Mouse (Mus musculus) heart, postnatal 25 days (tissue): ENCODE results near the gene Gm17304. TPM values are rescaled to one million over a fixed set of nuclear protein-coding genes. Genes with fewer than 3 reads are reported as not detected.

Experiments
- DNase-seq: peaks from one replicate; pipeline ENCODE4 v3.0.0; 2022; ENCODE audit warnings: low spot score
- intact Hi-C: fragments of 180-260 bp; cut with DNase I; formaldehyde crosslinking; loops from one replicate; pipeline ENCODE4 v1.15.1; 2025
- total RNA-seq, 2 experiments: library from RNA; stranded (reverse); gene quantifications; 2 replicates each; pipeline ENCODE4 v1.2.3; 2021

Gene Gm17304
- total RNA-seq: not detected

GRCm38 (mm10) chr5:106608798-106609197, at the start of gene Gm17304:
Gm17304 (plus strand) TSS chr5:106609098.
- intact Hi-C loops: no loop called here

GRCm38 (mm10) chr5:106560631-106561498, 48.0 kb upstream of the Gm17304 start:
- intact Hi-C loops: no loop called here
- DNase-seq: no peak

More at GRCm38 (mm10) chr5:106608798-106609197, at the start of gene Gm17304:
- DNase-seq: no peak

DNA sequence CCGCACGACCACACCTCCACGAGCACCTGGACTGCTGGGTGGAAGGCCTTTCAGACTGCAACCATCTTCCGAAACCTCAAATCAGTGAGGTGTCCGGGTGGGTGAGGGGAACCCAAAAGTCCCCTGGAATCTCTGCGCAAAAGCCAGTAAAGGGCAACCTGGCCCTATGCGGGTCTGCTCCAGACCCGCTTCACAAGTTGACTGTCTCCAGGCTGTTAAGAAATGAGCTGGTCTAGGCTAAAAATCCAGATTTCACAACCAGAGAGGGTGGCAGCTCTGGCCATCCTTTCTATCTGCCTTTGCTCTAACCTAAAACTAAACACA, 47.4 kb upstream of the Gm17304 start:
- DNase-seq: no peak
- intact Hi-C loops: no loop called here

- DNase-seq: no peak
- intact Hi-C loops: no loop called here
Observed at GRCm38 (mm10) chr5:106566025-106566424, 42.9 kb upstream of the Gm17304 start.

DNA sequence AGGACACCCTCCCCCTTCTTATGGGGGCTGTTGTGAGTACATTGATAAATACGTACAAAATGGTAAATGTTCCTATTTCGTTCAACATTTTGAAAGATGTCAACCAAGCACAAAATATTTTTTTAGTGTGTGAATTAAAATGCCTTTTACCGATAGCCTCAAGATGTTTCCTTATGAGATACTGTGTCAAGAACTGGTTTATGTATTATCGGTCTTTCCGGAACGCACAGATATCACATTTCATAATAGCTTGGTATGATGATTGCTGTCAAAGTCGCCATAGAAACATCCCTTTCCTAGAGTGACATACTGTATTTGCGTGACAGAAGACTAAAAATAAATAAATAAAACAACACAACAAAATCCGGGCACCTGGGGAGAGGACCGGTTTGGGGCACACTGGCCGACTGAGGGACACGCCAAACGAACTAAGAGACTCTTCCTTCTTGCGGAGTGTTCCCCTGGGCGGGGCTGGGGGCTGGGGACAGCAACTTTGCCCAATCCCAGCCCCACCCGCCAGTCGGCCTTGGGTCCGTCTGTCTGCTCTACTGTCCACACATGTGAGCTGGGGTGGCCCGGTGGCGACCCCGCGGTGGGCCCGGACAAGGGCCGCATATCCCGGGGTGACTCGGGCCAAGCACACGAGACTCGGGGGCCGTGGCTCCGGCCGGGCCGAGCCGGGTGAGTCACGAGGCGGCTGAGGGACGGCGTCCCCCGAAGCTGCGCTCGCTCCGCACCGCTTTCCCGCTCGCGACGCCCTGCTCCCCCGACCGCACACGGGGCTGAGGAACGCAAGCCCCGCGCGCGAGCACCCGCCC, 34.9 kb upstream of the Gm17304 start:
- intact Hi-C loops: loop anchor here (5.0 kb wide), 2 partner anchors 117 to 123 kb away; partner anchors contain the start of genes Barhl2 and Zfp644
- DNase-seq: no peak

- intact Hi-C loops: loop anchor here (5.0 kb wide), 2 partner anchors 117 to 123 kb away; partner anchors contain the start of genes Barhl2 and Zfp644
- peak; percentile 69 for DNase-seq
Observed at GRCm38 (mm10) chr5:106574560-106574946, 34.3 kb upstream of the Gm17304 start.

GRCm38 (mm10) chr5:106575098-106575497, 33.8 kb upstream of the Gm17304 start:
- DNase-seq: no peak
- intact Hi-C loops: no loop called here

DNA sequence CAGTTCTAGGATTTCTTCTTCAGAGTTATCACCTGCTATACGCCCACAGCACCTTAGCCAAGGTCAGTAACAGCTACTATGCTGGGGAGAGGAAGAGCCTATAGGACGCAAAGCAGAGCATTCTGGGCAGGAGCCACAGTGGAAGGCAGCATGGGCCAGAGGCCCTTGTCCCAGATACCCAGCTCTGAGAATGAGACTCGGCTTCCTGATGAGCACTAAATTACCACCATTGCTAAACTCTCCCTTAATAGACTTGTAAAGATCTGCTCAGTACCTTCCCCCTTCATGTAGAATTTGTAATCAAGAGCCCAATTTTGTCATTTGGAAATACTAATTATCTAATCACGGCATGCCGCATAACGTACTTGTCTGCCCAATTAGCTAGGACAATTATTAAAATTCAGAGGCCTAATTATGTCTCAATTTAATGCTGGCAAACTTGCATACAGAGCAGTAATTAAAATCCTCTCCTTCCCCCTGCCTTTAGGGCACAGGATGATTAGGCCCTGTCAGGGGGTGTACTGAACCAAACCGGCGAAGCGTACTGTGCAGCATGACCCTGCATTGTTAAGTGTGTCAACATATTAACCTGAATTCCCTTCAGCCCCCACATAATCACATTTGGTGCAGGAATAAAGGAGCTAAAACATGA, 31.5 kb upstream of the Gm17304 start:
- intact Hi-C loops: no loop called here
- no peak for DNase-seq

DNA sequence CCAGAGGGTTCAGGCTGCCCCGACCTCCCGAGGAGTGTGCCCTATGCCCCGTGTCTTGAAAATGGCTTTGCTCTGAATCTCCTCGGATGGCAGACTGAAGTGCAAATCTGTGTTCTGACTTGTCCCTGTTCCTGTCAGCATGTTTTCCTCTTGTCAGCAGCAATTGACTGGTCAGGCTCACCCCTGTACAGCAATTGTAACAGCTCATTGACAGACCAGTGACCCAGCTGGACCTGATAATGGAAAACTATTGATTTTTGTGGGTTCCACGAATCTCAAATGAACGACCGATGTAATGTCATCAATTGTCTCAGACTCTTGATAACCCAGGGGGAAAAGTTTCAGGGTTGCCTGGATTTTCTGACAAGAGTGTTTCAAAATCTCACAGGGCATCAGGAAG, 28.0 kb upstream of the Gm17304 start:
- intact Hi-C loops: no loop called here
- no peak for DNase-seq

DNA sequence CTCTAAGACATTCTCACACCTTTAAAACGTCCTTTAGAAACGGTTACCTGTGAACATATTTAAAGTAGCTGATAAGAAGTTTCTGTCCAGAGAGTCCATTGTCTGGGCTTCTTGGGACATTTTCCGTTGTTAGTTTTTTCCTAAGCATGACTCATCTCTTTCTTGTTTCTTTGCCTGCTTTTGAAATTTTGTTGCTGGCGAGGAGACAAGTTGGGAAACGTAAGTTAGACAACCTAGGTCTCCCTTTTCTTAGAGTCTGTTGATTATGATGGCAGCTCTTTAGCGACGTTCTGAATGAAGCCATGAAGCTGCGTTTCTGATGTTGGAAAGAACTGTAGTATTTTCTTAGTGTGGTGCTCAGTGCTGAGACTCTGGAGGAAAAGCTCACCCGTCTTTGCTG, 19.9 kb upstream of the Gm17304 start:
- intact Hi-C loops: loop anchor here (5.0 kb wide), 1 partner anchor 38 kb away; no protein-coding TSS in a partner anchor
- no peak for DNase-seq

DNA sequence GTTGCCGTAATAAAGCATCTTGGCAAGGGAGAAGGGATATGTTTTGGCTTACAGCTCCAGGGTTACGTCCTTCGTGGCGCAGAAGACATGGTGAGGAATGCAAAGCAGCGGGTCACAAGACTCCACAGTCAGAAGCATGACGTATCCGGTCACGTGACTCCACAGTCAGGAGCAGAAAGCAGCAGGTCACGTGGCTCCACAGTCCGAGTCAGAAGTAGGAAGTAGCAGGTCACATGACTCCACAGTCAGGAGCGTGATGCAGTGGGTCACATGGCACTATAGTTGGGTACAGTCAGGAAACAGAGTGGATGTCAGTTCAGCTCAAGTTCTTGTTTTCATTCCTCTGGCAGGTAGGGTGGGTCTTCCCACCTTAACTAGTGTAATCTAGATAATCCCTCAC, 19.2 kb upstream of the Gm17304 start:
- DNase-seq: no peak
- intact Hi-C loops: loop anchor here (5.0 kb wide), 1 partner anchor 38 kb away; no protein-coding TSS in a partner anchor

DNA sequence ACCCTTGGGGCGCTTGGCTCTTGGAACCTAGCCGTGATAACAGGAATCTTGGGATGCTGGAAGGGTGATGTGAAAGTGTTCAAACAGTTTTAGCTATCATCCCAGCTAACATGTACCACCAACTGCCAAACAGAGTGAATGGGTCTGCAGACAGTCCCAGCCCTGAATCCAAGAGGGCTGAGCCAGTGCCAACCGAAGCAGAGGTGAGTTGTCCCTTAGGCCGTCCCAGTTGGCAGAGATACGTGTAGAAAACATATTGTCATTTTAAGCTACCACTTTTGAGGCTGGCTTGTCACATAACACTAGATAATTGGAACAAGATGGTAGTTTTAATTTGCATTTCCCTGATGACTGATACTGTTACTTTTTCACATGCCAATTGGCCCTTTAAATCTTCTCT, 18.2 kb upstream of the Gm17304 start:
- no peak for DNase-seq
- intact Hi-C loops: no loop called here

DNA sequence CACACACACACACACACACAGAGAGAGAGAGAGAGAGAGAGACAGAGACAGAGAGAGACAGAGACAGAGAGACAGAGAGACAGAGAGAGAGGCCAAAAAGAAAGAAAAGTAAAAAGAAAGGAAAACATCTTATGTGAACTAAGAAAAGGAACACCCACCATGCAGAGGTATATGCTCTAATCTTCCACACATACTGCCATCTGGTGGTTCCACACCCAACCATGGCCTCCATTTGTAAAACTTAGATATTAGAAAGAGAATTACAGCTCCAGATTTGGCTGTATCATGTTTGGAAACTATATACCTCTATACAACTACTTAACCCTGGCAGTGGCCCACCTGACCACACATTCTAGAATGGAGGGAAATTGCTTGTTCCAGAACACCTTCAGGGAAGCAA, 14.5 kb upstream of the Gm17304 start:
- no peak for DNase-seq
- intact Hi-C loops: no loop called here

DNA sequence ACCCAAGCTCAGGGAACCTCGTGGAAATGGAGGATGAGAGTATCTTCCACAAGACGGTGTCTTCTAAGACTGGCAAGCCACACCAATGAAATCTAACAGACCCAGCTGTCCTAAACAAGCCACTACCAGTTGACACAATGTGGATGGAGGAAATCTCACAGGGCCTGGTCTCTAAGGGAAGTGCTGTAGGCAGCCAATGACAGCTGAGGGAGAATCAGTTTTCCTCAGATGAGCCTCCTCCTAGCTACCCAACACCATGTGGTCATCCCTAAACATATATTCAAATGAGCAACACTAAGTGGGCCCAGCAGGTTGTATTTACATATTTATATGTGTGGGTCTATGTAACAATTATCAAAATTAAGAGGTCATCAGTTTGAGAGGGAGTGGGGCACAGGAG, 11.4 kb upstream of the Gm17304 start:
- intact Hi-C loops: no loop called here

DNA sequence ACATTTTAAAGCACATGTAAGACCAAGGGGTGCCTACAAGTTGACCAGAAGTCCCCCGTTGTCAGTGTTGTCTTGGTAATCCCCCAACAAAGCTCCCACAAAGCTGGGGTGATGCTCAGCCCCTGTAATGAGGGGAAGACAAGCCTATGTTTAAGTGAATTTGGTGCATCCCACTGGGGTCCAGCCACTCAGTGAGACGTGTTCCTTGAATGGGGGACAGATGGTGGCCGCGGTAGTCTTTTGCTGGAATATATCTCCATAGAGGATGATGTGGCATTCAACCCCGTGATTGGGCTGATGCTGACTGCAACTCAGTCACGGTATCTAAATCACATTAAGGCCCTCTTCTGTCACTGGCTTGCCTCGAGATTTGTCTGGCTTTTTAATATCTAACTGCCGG, 9.4 kb upstream of the Gm17304 start:
- DNase-seq: no peak
- intact Hi-C loops: no loop called here

More for the DNA sequence above, 11.4 kb upstream of the Gm17304 start:
- no peak for DNase-seq

- intact Hi-C loops: no loop called here
- no peak for DNase-seq
Observed at GRCm38 (mm10) chr5:106604381-106604780, 4.5 kb upstream of the Gm17304 start.

GRCm38 (mm10) chr5:106605096-106605495, 3.8 kb upstream of the Gm17304 start:
- intact Hi-C loops: no loop called here
- no peak for DNase-seq

DNA sequence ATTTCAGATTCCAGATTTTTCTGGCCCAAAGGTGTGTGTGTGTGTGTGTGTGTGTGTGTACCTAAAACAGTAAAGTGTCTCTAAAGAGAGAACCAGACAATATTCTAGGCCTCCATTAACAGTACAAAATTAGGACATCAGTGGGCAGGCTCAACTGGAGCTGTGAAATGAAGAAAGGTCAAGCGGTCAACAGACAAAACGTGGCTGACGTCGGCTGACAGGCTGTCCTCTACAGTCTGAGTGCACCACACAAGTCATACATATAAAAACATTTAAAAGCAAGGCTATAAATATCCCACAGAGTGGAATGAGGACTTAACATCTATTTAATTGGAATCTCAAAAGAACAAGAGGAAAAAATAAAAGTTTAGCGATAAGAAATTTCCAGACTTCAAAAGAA, 1.8 kb upstream of the Gm17304 start:
- DNase-seq: no peak
- intact Hi-C loops: no loop called here

GRCm38 (mm10) chr5:106612151-106612550, 3.3 kb downstream of the Gm17304 start:
- intact Hi-C loops: no loop called here
- no peak for DNase-seq

- intact Hi-C loops: no loop called here
- no peak for DNase-seq
Observed at GRCm38 (mm10) chr5:106614570-106614969, 5.7 kb downstream of the Gm17304 start.
